Mouse (Mus musculus) gastrocnemius, postnatal 10 days (tissue): Measurements from ENCODE around the gene Rab3gap1. TPM values are rescaled to one million over a fixed set of nuclear protein-coding genes. Genes with fewer than 3 reads are reported as not detected.
"Not testable (repeated sequence)": the region's sequence is repeated elsewhere in the genome, so short reads cannot be mapped to it uniquely, and the experiment has no call there.

ENCODE experiments used
- DNase-seq: peaks from one replicate; pipeline ENCODE4 v3.0.0; 2021; ENCODE audit warnings: mixed read lengths
- total RNA-seq, 2 experiments: library from RNA; stranded (reverse); gene quantifications; 2 replicates each; pipeline ENCODE4 v1.2.3; 2021

Rab3gap1 gene
- total RNA-seq, 2 experiments from 2014 or later, result 24.1 to 26.5 TPM

GRCm38 (mm10) chr1:127915802-127916201 is 47.2 kb downstream of the Rab3gap1 start:
- no peak for DNase-seq

GRCm38 (mm10) chr1:127933405-127933804 is 64.8 kb downstream of the Rab3gap1 start:
- no peak for DNase-seq

- DNase-seq, result no peak
Measured at GRCm38 (mm10) chr1:127934322-127934721, 65.7 kb downstream of the Rab3gap1 start.

- DNase-seq, result peak; percentile 36
Measured at GRCm38 (mm10) chr1:127937277-127937676, 68.7 kb downstream of the Rab3gap1 start.

- no peak for DNase-seq
Measured at GRCm38 (mm10) chr1:127942231-127942630, 73.7 kb downstream of the Rab3gap1 start.

- DNase-seq, result no peak
Measured at GRCm38 (mm10) chr1:127943516-127943915, 74.9 kb downstream of the Rab3gap1 start.

GRCm38 (mm10) chr1:127945696-127946575 is 77.4 kb downstream of the Rab3gap1 start:
- peak; percentile 31 for DNase-seq

GRCm38 (mm10) chr1:127946615-127947249 is 78.2 kb downstream of the Rab3gap1 start:
- no peak for DNase-seq

GRCm38 (mm10) chr1:127948748-127949147 is 80.2 kb downstream of the Rab3gap1 start:
- no peak for DNase-seq

GRCm38 (mm10) chr1:127952276-127952675 is 83.7 kb downstream of the Rab3gap1 start:
- DNase-seq, result no peak

- DNase-seq, result not testable (repeated sequence)
Measured at GRCm38 (mm10) chr1:127954198-127954597, 85.6 kb downstream of the Rab3gap1 start.

GRCm38 (mm10) chr1:127954800-127955199 is 86.2 kb downstream of the Rab3gap1 start:
- no peak for DNase-seq

- DNase-seq, result no peak
Measured at GRCm38 (mm10) chr1:127956524-127956923, 88.0 kb downstream of the Rab3gap1 start.

- no peak for DNase-seq
Measured at GRCm38 (mm10) chr1:127958801-127959200, 90.2 kb downstream of the Rab3gap1 start.

- DNase-seq, result no peak
Measured at GRCm38 (mm10) chr1:127959312-127959718, 90.7 kb downstream of the Rab3gap1 start.

- no peak for DNase-seq
Measured at GRCm38 (mm10) chr1:127961140-127961539, 92.6 kb downstream of the Rab3gap1 start.

- no peak for DNase-seq
Measured at GRCm38 (mm10) chr1:127963326-127963725, 94.8 kb downstream of the Rab3gap1 start.

GRCm38 (mm10) chr1:127970870-127971269 is 102.3 kb downstream of the Rab3gap1 start:
- DNase-seq, result no peak

- DNase-seq, result no peak
Measured at GRCm38 (mm10) chr1:127974082-127974481, 105.5 kb downstream of the Rab3gap1 start.

- no peak for DNase-seq
Measured at GRCm38 (mm10) chr1:127975676-127976075, 107.1 kb downstream of the Rab3gap1 start.

GRCm38 (mm10) chr1:127976106-127976505 is 107.5 kb downstream of the Rab3gap1 start:
- DNase-seq, result no peak

- no peak for DNase-seq
Measured at GRCm38 (mm10) chr1:127978125-127978524, 109.6 kb downstream of the Rab3gap1 start.

GRCm38 (mm10) chr1:127980911-127981559 is 112.5 kb downstream of the Rab3gap1 start:
- no peak for DNase-seq
